Mouse (Mus musculus) forebrain, embryonic 11.5 days (tissue): Measurements from ENCODE around the gene Serinc3. TPM values are rescaled to one million over a fixed set of nuclear protein-coding genes. Genes with fewer than 3 reads are reported as not detected.
"Not testable (repeated sequence)": the region's sequence is repeated elsewhere in the genome, so short reads cannot be mapped to it uniquely, and the experiment has no call there.

Source experiments
- ATAC-seq: fragments of 200-750 bp; cut with Nextera tagmentation; replicated peaks from 2 replicates; pipeline ENCODE4 v1.8.0; 2017; ENCODE audit warnings: moderate TSS enrichment; ENCODE audit not compliant: low FRiP score
- DNase-seq: peaks from one replicate; pipeline ENCODE4 v3.0.0-alpha.2; 2017; ENCODE audit warnings: low spot score
- H3K27ac ChIP-seq: fragments of 300-500 bp; sonication (generic); 2 replicates; pipeline ENCODE4 v1.5.1; 2014; ENCODE audit warnings: low read depth, low read length
- H3K27me3 ChIP-seq: fragments of 300-500 bp; sonication (generic); 2 replicates; pipeline ENCODE4 v1.6.1; 2014; ENCODE audit warnings: mild to moderate bottlenecking, low read length, mixed read lengths; ENCODE audit not compliant: control insufficient read depth, insufficient read depth
- H3K36me3 ChIP-seq: fragments of 300-500 bp; sonication (generic); 2 replicates; pipeline ENCODE4 v1.6.1; 2014; ENCODE audit warnings: mild to moderate bottlenecking, low read length, moderate library complexity, mixed read lengths; ENCODE audit not compliant: control insufficient read depth, insufficient read depth
- H3K4me1 ChIP-seq: fragments of 300-500 bp; sonication (generic); replicated peaks from 2 replicates; pipeline ENCODE4 v1.6.1; 2014; ENCODE audit warnings: low read length, mixed read lengths; ENCODE audit not compliant: control insufficient read depth, insufficient read depth
- H3K4me2 ChIP-seq: fragments of 300-500 bp; sonication (generic); 2 replicates; pipeline ENCODE4 v1.6.1; 2014; ENCODE audit warnings: low read depth, mild to moderate bottlenecking, low read length, moderate library complexity, mixed read lengths; ENCODE audit not compliant: severe bottlenecking
- H3K4me3 ChIP-seq: fragments of 300-500 bp; sonication (generic); 2 replicates; pipeline ENCODE4 v1.5.1; 2014; ENCODE audit warnings: low read depth, low read length
- H3K9ac ChIP-seq: fragments of 300-500 bp; sonication (generic); 2 replicates; pipeline ENCODE4 v1.6.1; 2014; ENCODE audit warnings: low read length
- H3K9me3 ChIP-seq: fragments of 300-500 bp; sonication (generic); 2 replicates; pipeline ENCODE4 v1.6.1; 2016; ENCODE audit warnings: low read length, mixed read lengths; ENCODE audit not compliant: control insufficient read depth
- WGBS: fragments of 180-500 bp; shearing (Covaris S2); extraction: QIAGEN DNeasy Blood & Tissue Kit; methylation state at CpG from one replicate; pipeline ENCODE4 v1.1.7; 2014; 5-methylcytosine and 5-hydroxymethylcytosine counted together
- polyA plus RNA-seq: library from polyadenylated mRNA; unstranded; fragments of >200 nt; fragmentation: Nextera tagmentation; extraction: Ambion mirVana; gene quantifications from 2 replicates; pipeline ENCODE4 v1.2.1, GENCODE M21; 2014

The Serinc3 gene
- polyA plus RNA-seq, 1 experiment from 2014 or later, result 30.7 TPM

- no peaks in the 10 kb centered on the region for H3K4me1 ChIP-seq
- DNase-seq, result no peak
- peaks cover 7% of the 10 kb centered on the region; the same call in 1 of the 2 replicates for H3K36me3 ChIP-seq
- no peak overlapping the region for H3K9ac ChIP-seq
- no peak overlapping the region for H3K4me3 ChIP-seq
- no peaks in the 10 kb centered on the region for H3K9me3 ChIP-seq
- WGBS, result 89% methylated on average over 4 of the region's 4 CpGs
- no peak overlapping the region for H3K27ac ChIP-seq
- no peak for ATAC-seq
- no peak overlapping the region for H3K4me2 ChIP-seq
- no peaks in the 10 kb centered on the region for H3K27me3 ChIP-seq
Observed at GRCm38 (mm10) chr2:163631223-163631622, 13.7 kb downstream of the Serinc3 start.

GRCm38 (mm10) chr2:163621401-163621800, 23.5 kb downstream of the Serinc3 start:
- not testable (repeated sequence) for DNase-seq, H3K27ac ChIP-seq, H3K4me1 ChIP-seq, ATAC-seq, H3K9ac ChIP-seq, H3K27me3 ChIP-seq, H3K4me2 ChIP-seq, H3K4me3 ChIP-seq, H3K36me3 ChIP-seq, H3K9me3 ChIP-seq
- 93% methylated on average over 3 of the region's 3 CpGs for WGBS

GRCm38 (mm10) chr2:163620451-163620850, 24.5 kb downstream of the Serinc3 start:
- H3K27me3 ChIP-seq, result no peaks in the 10 kb centered on the region
- no peak overlapping the region for H3K4me2 ChIP-seq
- H3K36me3 ChIP-seq, result no peaks in the 10 kb centered on the region; the same call in 1 of the 2 replicates
- H3K9me3 ChIP-seq, result no peaks in the 10 kb centered on the region
- no peak for DNase-seq
- 92% methylated on average over 8 of the region's 8 CpGs for WGBS
- ATAC-seq, result no peak
- no peak overlapping the region for H3K9ac ChIP-seq
- no peak overlapping the region for H3K4me3 ChIP-seq
- H3K4me1 ChIP-seq, result no peaks in the 10 kb centered on the region
- no peak overlapping the region for H3K27ac ChIP-seq

- H3K4me3 ChIP-seq, result no peak overlapping the region
- DNase-seq, result no peak
- no peak for ATAC-seq
- no peaks in the 10 kb centered on the region for H3K4me1 ChIP-seq
- H3K4me2 ChIP-seq, result no peak overlapping the region
- H3K9me3 ChIP-seq, result no peaks in the 10 kb centered on the region
- WGBS, result 92% methylated on average over 4 of the region's 4 CpGs
- no peaks in the 10 kb centered on the region for H3K27me3 ChIP-seq
- H3K36me3 ChIP-seq, result no peaks in the 10 kb centered on the region; the same call in none of the 2 replicates
- no peak overlapping the region for H3K27ac ChIP-seq
- no peak overlapping the region for H3K9ac ChIP-seq
Observed at GRCm38 (mm10) chr2:163617874-163618273, 27.1 kb downstream of the Serinc3 start.

- no peak overlapping the region for H3K9ac ChIP-seq
- no peak overlapping the region for H3K27ac ChIP-seq
- DNase-seq (no peak), ATAC-seq (no peak)
- no peaks in the 10 kb centered on the region for H3K4me1 ChIP-seq
- H3K4me3 ChIP-seq, result no peak overlapping the region
- 91% methylated on average over 3 of the region's 3 CpGs for WGBS
- H3K4me2 ChIP-seq, result no peak overlapping the region
- H3K36me3 ChIP-seq, result no peaks in the 10 kb centered on the region; the same call in none of the 2 replicates
- H3K27me3 ChIP-seq, result no peaks in the 10 kb centered on the region
- no peaks in the 10 kb centered on the region for H3K9me3 ChIP-seq
Observed at GRCm38 (mm10) chr2:163617232-163617863, 27.6 kb downstream of the Serinc3 start.

- no peak for DNase-seq
- Histone ChIP-seq H3K9me3 (no peaks in the 10 kb centered on the region), H3K27ac (no peak overlapping the region), H3K27me3 (no peaks in the 10 kb centered on the region), H3K9ac (no peak overlapping the region), H3K4me1 (no peaks in the 10 kb centered on the region), H3K36me3 (no peaks in the 10 kb centered on the region; the same call in none of the 2 replicates), H3K4me3 (no peak overlapping the region), H3K4me2 (no peak overlapping the region)
- WGBS, result 90% methylated on average over 3 of the region's 3 CpGs
- no peak for ATAC-seq
Observed at GRCm38 (mm10) chr2:163616652-163617227, 28.2 kb downstream of the Serinc3 start.

GRCm38 (mm10) chr2:163615906-163616651, 28.9 kb downstream of the Serinc3 start:
- no peaks in the 10 kb centered on the region for H3K27me3 ChIP-seq
- H3K4me1 ChIP-seq, result no peaks in the 10 kb centered on the region
- no peaks in the 10 kb centered on the region; the same call in none of the 2 replicates for H3K36me3 ChIP-seq
- no peaks in the 10 kb centered on the region for H3K9me3 ChIP-seq
- H3K27ac ChIP-seq, result no peak overlapping the region
- no peak overlapping the region for H3K9ac ChIP-seq
- no peak for DNase-seq
- 85% methylated on average over 4 of the region's 4 CpGs for WGBS
- H3K4me3 ChIP-seq, result no peak overlapping the region
- ATAC-seq, result no peak
- H3K4me2 ChIP-seq, result no peak overlapping the region

- 91% methylated on average over 9 of the region's 9 CpGs for WGBS
- Histone ChIP-seq H3K4me2 (no peak overlapping the region), H3K27me3 (no peaks in the 10 kb centered on the region), H3K9ac (no peak overlapping the region), H3K36me3 (no peaks in the 10 kb centered on the region; the same call in none of the 2 replicates), H3K27ac (no peak overlapping the region), H3K4me1 (no peaks in the 10 kb centered on the region), H3K4me3 (no peak overlapping the region), H3K9me3 (no peaks in the 10 kb centered on the region)
- ATAC-seq (no peak), DNase-seq (no peak)
Observed at GRCm38 (mm10) chr2:163615401-163615800, 29.5 kb downstream of the Serinc3 start.
